20 mouse cellular contexts compared by ENCODE assay signal in genomic region chr1:151957669-151958068, GRCm38 (mm10).
DNase-seq lines count a peak whose midpoint lies in the region; ATAC-seq and TF ChIP-seq lines count a peak whose summit lies in the region.
"Had no signal": no experiment of that assay in that cellular context is flagged by ENCODE, and none has a peak within 500 bp of the region (broad histone marks: within the 10 kb centered on the region; RNA-seq: fewer than 3 reads in every experiment).

No protein-coding gene starts in this region.

- H3K36me3 ChIP-seq in heart, adult 2 months (ENCODE audit: control insufficient read depth, insufficient read depth, low read length): no peaks in the 10 kb centered on the region; the same call in 1 of the 2 replicates
- no peaks in the 10 kb centered on the region for H3K36me3 ChIP-seq in heart, embryonic 12.5 days
- no peaks in the 10 kb centered on the region for H3K36me3 ChIP-seq in lung, postnatal 0 days (ENCODE audit: insufficient read depth, low read length)
- H3K36me3 ChIP-seq in neural tube, embryonic 15.5 days: no peaks in the 10 kb centered on the region
- H3K36me3 ChIP-seq: embryonic facial prominence, embryonic 12.5 days; forebrain, embryonic 15.5 days; G1E; heart, embryonic 15.5 days; hindbrain, embryonic 15.5 days had no signal

- H3K9me3 ChIP-seq in heart, embryonic 12.5 days (replicated peaks): no peaks in the 10 kb centered on the region
- no peaks in the 10 kb centered on the region for H3K9me3 ChIP-seq in lung, postnatal 0 days (ENCODE audit: low read length)
- H3K9me3 ChIP-seq in neural tube, embryonic 15.5 days (replicated peaks): no peaks in the 10 kb centered on the region
- H3K9me3 ChIP-seq: forebrain, embryonic 15.5 days; heart, embryonic 15.5 days; hindbrain, embryonic 15.5 days had no signal

- no peak for TF ChIP-seq POLR2A in heart, adult 2 months (IDR thresholded peaks at IDR 0.05; ENCODE audit: insufficient read depth, low read depth, low read length)

- peak overlapping the region; percentile 20 for H3K27ac ChIP-seq in heart, adult 2 months
- H3K27ac ChIP-seq in heart, embryonic 12.5 days (ENCODE audit: poor library complexity, severe bottlenecking): no peak overlapping the region
- H3K27ac ChIP-seq in lung, postnatal 0 days (ENCODE audit: low read length): no peak overlapping the region
- H3K27ac ChIP-seq in neural tube, embryonic 15.5 days (replicated peaks): no peak overlapping the region
- H3K27ac ChIP-seq: embryonic facial prominence, embryonic 12.5 days; forebrain, embryonic 15.5 days; heart, embryonic 15.5 days; hindbrain, embryonic 15.5 days had no signal

- intact Hi-C loops in heart, adult 2 months (cut with DNase I): no loop called here

- peaks cover 15% of the 10 kb centered on the region for H3K4me1 ChIP-seq in heart, adult 2 months (ENCODE audit: control insufficient read depth, insufficient read depth, low read length)
- H3K4me1 ChIP-seq in heart, embryonic 12.5 days (replicated peaks): peaks cover 61% of the 10 kb centered on the region
- H3K4me1 ChIP-seq in lung, postnatal 0 days (ENCODE audit: insufficient read depth, low read depth, low read length): no peaks in the 10 kb centered on the region
- peaks cover 23% of the 10 kb centered on the region for H3K4me1 ChIP-seq in neural tube, embryonic 15.5 days

- DNase-seq in adrenal gland, postnatal 14 days: peak; percentile 31
- no peak for DNase-seq in adrenal gland, postnatal 36 days
- DNase-seq in heart, adult 2 months: no peak
- no peak for DNase-seq in lung, postnatal 0 days (ENCODE audit: low spot score)
- no peak for DNase-seq in lung, adult 18-20 months
- DNase-seq: adrenal gland, postnatal 10 days; B cell, adult 2 months; cerebellum, adult 2 months; cerebellum, postnatal 10 days; gastrocnemius, postnatal 14 days; kidney, adult 2 months had no signal

- no peak overlapping the region for H3K4me2 ChIP-seq in heart, embryonic 12.5 days
- H3K4me2 ChIP-seq in lung, postnatal 0 days (replicated peaks; ENCODE audit: low read depth, low read length): no peak overlapping the region
- no peak overlapping the region for H3K4me2 ChIP-seq in neural tube, embryonic 15.5 days
- H3K4me2 ChIP-seq: embryonic facial prominence, embryonic 12.5 days; forebrain, embryonic 15.5 days; heart, embryonic 15.5 days; hindbrain, embryonic 15.5 days had no signal

- no peaks in the 10 kb centered on the region for H3K79me2 ChIP-seq in heart, adult 2 months (replicated peaks; ENCODE audit: control insufficient read depth, insufficient read depth, low read length)

- no peak for ATAC-seq in heart, embryonic 12.5 days (ENCODE audit: insufficient number of reproducible peaks, low FRiP score)
- ATAC-seq in lung, postnatal 0 days: 0 out of 2 replicates have a peak, but pooled peaks have one; percentile 8
- ATAC-seq in neural tube, embryonic 15.5 days (ENCODE audit: low FRiP score): no peak
- ATAC-seq: CD4-positive, CD25-positive, alpha-beta regulatory T cell, adult 4 months; forebrain, embryonic 15.5 days; intestine, embryonic 16.5 days had no signal

- no peaks in the 10 kb centered on the region for H3K27me3 ChIP-seq in heart, adult 2 months (ENCODE audit: control insufficient read depth, insufficient read depth, low read length)
- H3K27me3 ChIP-seq in heart, embryonic 12.5 days (replicated peaks): no peaks in the 10 kb centered on the region
- H3K27me3 ChIP-seq in lung, postnatal 0 days (replicated peaks; ENCODE audit: insufficient read depth, low read length): no peaks in the 10 kb centered on the region
- no peaks in the 10 kb centered on the region for H3K27me3 ChIP-seq in neural tube, embryonic 15.5 days (replicated peaks)
- H3K27me3 ChIP-seq: embryonic facial prominence, embryonic 12.5 days; forebrain, embryonic 15.5 days; heart, embryonic 15.5 days; hindbrain, embryonic 15.5 days had no signal

- TF ChIP-seq CTCF in heart, adult 2 months (IDR thresholded peaks at IDR 0.05): no peak
- TF ChIP-seq CTCF in lung, postnatal 0 days (IDR thresholded peaks at IDR 0.05): no peak

- 11% methylated on average over 7 of the region's 7 CpGs for WGBS in heart, adult 2 months
- 34% methylated on average over 7 of the region's 7 CpGs for WGBS in heart, embryonic 12.5 days
- WGBS in lung, postnatal 0 days: 55% methylated on average over 7 of the region's 7 CpGs
- 24% methylated on average over 7 of the region's 7 CpGs for WGBS in neural tube, embryonic 15.5 days

- H3K4me3 ChIP-seq in heart, adult 2 months: no peak overlapping the region
- no peak overlapping the region for H3K4me3 ChIP-seq in heart, embryonic 12.5 days
- no peak overlapping the region for H3K4me3 ChIP-seq in lung, postnatal 0 days (ENCODE audit: low read depth, low read length)
- H3K4me3 ChIP-seq in neural tube, embryonic 15.5 days (replicated peaks): no peak overlapping the region
- H3K4me3 ChIP-seq: embryonic facial prominence, embryonic 12.5 days; forebrain, embryonic 15.5 days; heart, embryonic 15.5 days; hindbrain, embryonic 15.5 days had no signal

- TF ChIP-seq EP300 in heart, adult 2 months (IDR thresholded peaks at IDR 0.05; ENCODE audit: insufficient read depth, low read depth, low read length): no peak
- TF ChIP-seq EP300 in lung, postnatal 0 days (IDR thresholded peaks at IDR 0.05): no peak

- no peak overlapping the region for H3K9ac ChIP-seq in heart, adult 2 months (ENCODE audit: low read depth, low read length)
- H3K9ac ChIP-seq in heart, embryonic 12.5 days: no peak overlapping the region
- H3K9ac ChIP-seq in lung, postnatal 0 days (replicated peaks; ENCODE audit: low read depth): no peak overlapping the region
- H3K9ac ChIP-seq in neural tube, embryonic 15.5 days (replicated peaks): no peak overlapping the region
- H3K9ac ChIP-seq: embryonic facial prominence, embryonic 12.5 days; forebrain, embryonic 15.5 days; heart, embryonic 15.5 days; hindbrain, embryonic 15.5 days had no signal
